Mouse (Mus musculus): Measurements from ENCODE around the gene Itm2b.

DNA sequence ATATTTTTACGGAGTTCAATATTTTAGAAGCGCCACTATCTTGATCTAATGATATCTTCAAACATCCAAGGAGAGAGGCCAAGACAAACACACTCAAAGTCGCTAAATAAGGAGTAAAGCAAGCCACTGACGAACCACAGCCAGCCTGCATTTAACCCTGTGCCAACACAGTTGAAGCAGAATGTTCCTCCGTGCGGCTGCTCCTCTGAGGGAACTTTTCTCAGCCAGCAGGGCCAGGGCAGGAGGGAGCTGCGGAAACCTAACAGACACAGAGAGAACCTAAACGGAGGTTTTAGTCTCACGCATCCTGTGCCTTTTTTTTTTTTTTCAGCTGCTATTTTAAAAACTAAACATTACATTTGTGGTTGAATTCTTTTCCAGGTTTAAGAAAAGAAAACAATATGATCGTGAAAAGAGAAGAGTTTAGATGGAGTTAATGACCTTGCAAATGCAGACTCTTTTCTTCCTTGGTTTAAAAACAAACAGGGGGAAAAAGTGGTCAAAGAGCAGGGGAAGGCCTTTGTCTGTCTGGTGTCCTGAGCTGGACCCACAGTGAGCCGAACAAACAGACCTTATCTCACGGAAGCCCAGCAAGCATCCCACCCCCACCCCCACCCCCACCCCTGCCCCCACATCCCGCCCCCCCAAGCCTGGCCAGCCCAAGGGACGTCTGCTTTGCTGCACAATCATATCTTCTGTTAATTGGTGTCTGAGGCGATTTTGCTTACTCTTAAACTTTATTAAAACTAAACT lies 15.0 kb upstream of the Itm2b start:
- TF ChIP-seq CTCF (IDR thresholded peaks at IDR 0.05; ENCODE audit: low read depth, low read length): no peak
- no peak for TF ChIP-seq POLR2A (IDR thresholded peaks at IDR 0.05; ENCODE audit: insufficient read depth, low read length)

Data from ES-Bruce4 (cell line).